Mouse (Mus musculus) urinary bladder, postnatal 4 days (tissue): ENCODE measurements around the gene Pheta2.
"Not testable (repeated sequence)": the region's sequence is repeated elsewhere in the genome, so short reads cannot be mapped to it uniquely, and the experiment has no call there.

ENCODE experiments used
- DNase-seq, 2 experiments: peaks; one replicate each; pipeline ENCODE4 v3.0.0; 2021 to 2022; ENCODE audit warnings: low spot score in 2 of 2

Pheta2 gene

DNA sequence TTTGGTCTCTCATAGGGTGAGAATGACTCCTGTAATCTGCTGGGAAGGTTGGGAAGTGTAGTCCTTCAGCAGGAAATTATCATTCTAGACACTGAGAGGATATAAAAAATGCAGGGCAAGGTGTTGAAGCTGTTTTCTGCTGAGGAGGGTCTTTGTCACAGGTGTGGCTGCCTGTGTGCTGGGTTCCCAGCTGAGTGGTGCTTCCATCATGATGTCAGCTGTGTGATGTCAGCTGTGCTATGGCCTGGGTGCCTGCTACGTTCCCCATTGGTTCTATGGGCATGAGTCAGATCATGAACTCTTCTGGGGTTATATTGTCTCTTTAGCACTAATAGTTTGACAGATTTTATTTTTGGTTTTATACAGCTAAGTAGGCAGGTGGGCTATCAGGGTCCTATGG lies 30.1 kb downstream of the Pheta2 start:
- no peak for DNase-seq

GRCm38 (mm10) chr15:82372446-82372845 lies 33.7 kb downstream of the Pheta2 start:
- DNase-seq: no peak

- no peak for DNase-seq
Measured at GRCm38 (mm10) chr15:82372991-82373390, 34.2 kb downstream of the Pheta2 start.

DNA sequence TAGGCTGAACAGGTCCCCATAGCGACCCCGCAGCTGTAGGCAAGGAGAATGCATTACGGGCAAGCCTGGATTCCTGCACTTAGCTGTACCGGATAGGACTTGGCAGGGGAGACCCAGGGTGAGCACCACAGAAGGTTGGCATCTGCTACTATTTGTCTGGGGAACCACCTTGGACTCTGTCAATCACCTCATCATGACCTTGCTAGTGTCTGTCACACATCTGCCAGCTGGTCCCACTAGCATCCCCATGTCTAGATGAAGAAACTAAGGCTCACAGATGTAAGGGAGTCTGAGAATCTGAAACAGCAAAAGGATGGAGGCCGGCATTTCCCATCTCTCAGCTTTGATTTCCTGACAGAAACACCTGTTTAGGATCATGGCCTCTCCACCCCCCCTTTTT lies 35.7 kb downstream of the Pheta2 start:
- no peak for DNase-seq

- DNase-seq: no peak
Measured at GRCm38 (mm10) chr15:82375855-82376254, 37.1 kb downstream of the Pheta2 start.

GRCm38 (mm10) chr15:82376393-82377138 lies 37.8 kb downstream of the Pheta2 start:
- no peak for DNase-seq

DNA sequence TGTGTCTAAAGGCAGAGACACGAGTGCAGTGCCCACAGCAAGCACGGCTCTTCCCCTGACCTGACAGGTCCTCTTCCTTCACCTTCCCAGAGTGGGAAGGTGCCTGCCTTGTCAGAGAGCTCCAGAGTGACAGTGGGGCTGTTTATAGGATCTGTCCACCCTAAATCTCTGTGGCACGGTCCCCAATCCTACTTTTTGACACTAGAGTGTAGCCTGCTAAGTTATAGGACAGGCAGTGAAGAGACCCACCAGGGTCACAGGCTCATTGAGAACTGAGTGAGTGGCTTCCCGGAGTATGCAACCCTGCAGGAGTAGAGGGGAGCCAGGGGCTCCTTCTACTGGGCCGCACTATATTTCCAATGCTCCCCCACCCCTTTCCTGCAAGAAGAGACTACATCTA lies 39.0 kb downstream of the Pheta2 start:
- DNase-seq: no peak

- no peak for DNase-seq
Measured at GRCm38 (mm10) chr15:82378261-82379180, 39.8 kb downstream of the Pheta2 start.

DNA sequence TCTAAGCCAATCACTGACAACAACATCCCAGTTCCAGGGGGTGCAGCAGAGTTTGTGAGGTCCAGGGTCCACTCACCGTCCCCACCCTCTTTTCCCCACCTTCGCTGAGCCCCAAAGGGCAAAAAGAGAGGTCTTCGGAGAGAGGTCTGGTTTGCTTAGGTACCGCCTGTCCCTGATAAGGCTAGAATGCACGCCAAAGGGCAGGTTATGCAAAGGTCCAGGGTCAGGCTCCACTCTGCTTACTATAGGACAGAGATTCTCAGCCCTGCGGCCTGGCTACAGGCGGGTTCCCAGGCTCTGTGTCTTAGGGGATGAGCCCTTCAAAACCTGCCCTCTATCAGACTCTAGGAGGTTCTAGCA lies 40.7 kb downstream of the Pheta2 start:
- DNase-seq: no peak

- DNase-seq: peak in 1 of 2 experiments; percentile 39
Measured at GRCm38 (mm10) chr15:82379871-82380713, 41.4 kb downstream of the Pheta2 start, which contains the start of gene Cyp2d22. TSS of gene Cyp2d22 (minus strand) at chr15:82380260.

DNA sequence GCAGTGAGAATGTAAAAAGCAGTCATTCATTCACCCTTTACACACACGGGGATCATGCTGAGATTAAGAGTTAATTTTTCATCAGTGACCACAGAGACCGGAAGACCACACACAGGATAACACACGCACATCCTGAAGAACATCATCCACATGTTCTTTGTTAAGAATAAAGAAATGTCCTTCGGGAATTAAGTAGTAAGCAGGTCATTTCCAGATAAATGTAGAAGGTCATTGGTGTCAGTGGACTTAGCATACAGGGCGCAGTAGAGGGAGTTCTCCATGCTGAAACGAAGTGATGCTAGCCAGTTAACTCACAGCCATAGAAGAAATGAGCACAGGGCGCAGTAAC lies 41.9 kb downstream of the Pheta2 start:
- DNase-seq: no peak

DNA sequence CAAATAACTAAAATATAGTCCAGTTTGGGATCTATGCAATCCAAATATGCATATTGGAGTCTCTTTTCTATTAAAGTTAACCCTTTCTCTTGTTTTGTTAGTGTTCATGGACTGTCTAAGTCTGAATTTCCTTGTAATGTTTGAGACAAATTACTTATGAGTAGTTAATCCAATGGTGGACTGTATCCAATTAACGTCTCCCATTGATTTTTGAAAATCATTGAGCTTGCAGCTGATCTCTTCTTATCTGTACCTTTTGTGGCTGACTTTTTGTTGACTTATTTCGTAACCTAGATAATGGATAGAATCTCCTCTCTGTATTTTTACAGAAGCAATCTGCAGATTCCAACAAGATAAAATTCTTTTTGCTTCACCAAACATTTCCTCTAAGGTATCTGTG lies 43.7 kb downstream of the Pheta2 start:
- no peak for DNase-seq

GRCm38 (mm10) chr15:82385729-82386128 lies 47.0 kb downstream of the Pheta2 start:
- no peak for DNase-seq

- DNase-seq: not testable (repeated sequence)
Measured at GRCm38 (mm10) chr15:82389916-82390315, 51.2 kb downstream of the Pheta2 start.

GRCm38 (mm10) chr15:82393922-82394321 lies 55.2 kb downstream of the Pheta2 start, which contains the start of gene Cyp2d11:
TSS of gene Cyp2d11 (minus strand) at chr15:82394022.
- DNase-seq: not testable (repeated sequence)
